Mouse (Mus musculus): Measurements from ENCODE around the gene Pde1c. TPM values are rescaled to one million over a fixed set of nuclear protein-coding genes. Genes with fewer than 3 reads are reported as not detected.

Pde1c gene
- 0.44 TPM for total RNA-seq (2023)

DNA sequence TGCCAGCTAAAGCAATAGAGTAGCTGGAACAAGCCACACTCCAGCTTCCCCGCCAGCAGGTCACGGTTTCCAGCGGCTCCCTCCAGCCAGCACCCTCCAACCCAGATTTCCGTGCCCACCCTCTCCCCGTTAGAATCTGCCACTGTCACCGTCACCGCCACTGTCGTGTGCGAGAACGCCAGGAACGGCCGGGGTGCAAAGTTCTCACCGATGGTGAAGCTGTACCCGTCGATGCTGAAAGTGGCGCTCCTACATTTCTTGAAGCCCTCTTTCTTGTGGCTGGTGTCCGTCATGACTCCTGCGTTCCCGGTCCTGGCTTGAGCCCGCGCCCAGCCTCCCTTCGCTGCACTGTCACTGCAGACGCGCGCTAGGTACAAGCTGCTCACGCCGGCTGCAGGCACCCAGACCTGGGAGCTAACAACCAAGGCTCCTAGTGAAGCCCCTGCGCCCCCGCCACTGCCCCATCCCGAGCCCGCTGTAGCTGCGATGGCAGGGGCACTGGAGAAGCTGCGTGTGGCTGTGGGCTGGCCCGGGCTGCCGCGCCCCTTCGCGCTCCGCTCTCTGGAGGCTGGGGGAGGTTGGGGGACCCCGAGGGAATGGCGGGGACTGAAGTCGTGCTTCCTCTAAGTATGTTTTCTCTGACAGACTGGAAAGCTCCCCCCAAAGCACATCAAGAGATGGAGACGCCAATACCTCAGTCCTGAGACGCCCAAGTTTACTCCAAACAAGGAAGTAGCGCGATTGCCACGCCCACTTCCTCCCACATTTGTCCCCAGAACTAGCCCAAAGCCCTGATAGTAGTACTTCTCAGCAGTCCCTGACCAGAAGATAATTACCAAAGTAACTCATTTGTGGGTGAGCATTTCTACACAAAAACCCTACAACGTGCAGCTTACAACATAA, at the start of gene Pde1c:
Pde1c (minus strand) TSS at position 634 of the 903 bp plus-strand sequence.

Other genes starting within 250 kb of the Pde1c start
- 31.0 TPM for gene Lsm5, start 135.6 kb upstream of the Pde1c start, total RNA-seq (2023)
- 156 TPM for gene Avl9, start 145.8 kb upstream of the Pde1c start, total RNA-seq (2023)
- gene Kbtbd2, start 228.7 kb upstream of the Pde1c start, total RNA-seq (2023), result 135 TPM